Mouse (Mus musculus) spleen, adult 12 weeks (tissue): Measurements from ENCODE around the gene Ghrhr.

Experiments used
- DNase-seq: peaks from one replicate; pipeline ENCODE4 v3.0.0; 2022; ENCODE audit warnings: low spot score

Ghrhr gene

GRCm38 (mm10) chr6:55353711-55354445 is 22.2 kb upstream of the Ghrhr start:
- no peak for DNase-seq

- no peak for DNase-seq
Observed at GRCm38 (mm10) chr6:55354456-55355117, 21.5 kb upstream of the Ghrhr start.

- DNase-seq, result no peak
Observed at GRCm38 (mm10) chr6:55355575-55355974, 20.5 kb upstream of the Ghrhr start.

- no peak for DNase-seq
Observed at GRCm38 (mm10) chr6:55356017-55356703, 19.9 kb upstream of the Ghrhr start.

GRCm38 (mm10) chr6:55356976-55357635 is 19.0 kb upstream of the Ghrhr start:
- DNase-seq, result no peak

- DNase-seq, result no peak
Observed at GRCm38 (mm10) chr6:55357636-55358031, 18.5 kb upstream of the Ghrhr start.

- DNase-seq, result no peak
Observed at GRCm38 (mm10) chr6:55358731-55359143, 17.4 kb upstream of the Ghrhr start.

- DNase-seq, result no peak
Observed at GRCm38 (mm10) chr6:55362663-55363062, 13.4 kb upstream of the Ghrhr start.

- DNase-seq, result no peak
Observed at GRCm38 (mm10) chr6:55367126-55367525, 9.0 kb upstream of the Ghrhr start.

- DNase-seq, result no peak
Observed at GRCm38 (mm10) chr6:55370831-55371230, 5.3 kb upstream of the Ghrhr start.

GRCm38 (mm10) chr6:55376511-55376910 is 416 bp downstream of the Ghrhr start:
- DNase-seq, result no peak

- DNase-seq, result no peak
Observed at GRCm38 (mm10) chr6:55377461-55377860, 1.4 kb downstream of the Ghrhr start.

- no peak for DNase-seq
Observed at GRCm38 (mm10) chr6:55379641-55380335, 3.7 kb downstream of the Ghrhr start.

GRCm38 (mm10) chr6:55381966-55382365 is 5.9 kb downstream of the Ghrhr start:
- DNase-seq, result no peak

- peak; percentile 62 for DNase-seq
Observed at GRCm38 (mm10) chr6:55383897-55384296, 7.8 kb downstream of the Ghrhr start.

GRCm38 (mm10) chr6:55384356-55384951 is 8.4 kb downstream of the Ghrhr start:
- DNase-seq, result no peak

GRCm38 (mm10) chr6:55388546-55389169 is 12.6 kb downstream of the Ghrhr start:
- DNase-seq, result no peak

GRCm38 (mm10) chr6:55389321-55389720 is 13.2 kb downstream of the Ghrhr start:
- no peak for DNase-seq

- no peak for DNase-seq
Observed at GRCm38 (mm10) chr6:55391814-55392213, 15.7 kb downstream of the Ghrhr start.

- DNase-seq, result peak; percentile 43
Observed at GRCm38 (mm10) chr6:55392453-55392852, 16.4 kb downstream of the Ghrhr start.

GRCm38 (mm10) chr6:55394854-55395253 is 18.8 kb downstream of the Ghrhr start:
- no peak for DNase-seq
